Mouse (Mus musculus): Measurements from ENCODE around the gene Rem1. TPM values are rescaled to one million over a fixed set of nuclear protein-coding genes. Genes with fewer than 3 reads are reported as not detected.
"Not testable (repeated sequence)": the region's sequence is repeated elsewhere in the genome, so short reads cannot be mapped to it uniquely, and the experiment has no call there.

Gene Rem1
- polyA plus RNA-seq, 1 experiment from 2014 or later = 9.5 TPM

DNA sequence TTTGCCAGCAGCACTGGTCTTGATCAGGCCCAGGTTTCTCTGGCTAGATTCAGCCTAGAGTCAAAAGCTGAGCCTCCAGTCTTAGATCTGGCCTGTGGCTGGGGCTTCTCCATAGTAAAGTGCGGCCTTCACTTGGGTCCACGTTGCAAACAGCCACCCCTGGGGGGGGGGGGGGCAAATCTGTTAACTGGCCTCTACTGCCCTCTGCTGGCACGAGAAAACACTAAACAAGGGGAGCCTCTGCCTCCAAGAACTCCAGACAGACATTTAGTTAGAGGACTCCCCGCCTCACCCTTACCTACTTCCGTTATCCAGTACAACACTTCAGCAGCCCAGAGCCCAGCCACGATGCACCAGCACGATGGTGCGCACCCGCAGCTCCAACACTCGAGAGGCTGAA lies 30.6 kb downstream of the Rem1 start:
- H3K9me3 ChIP-seq (replicated peaks) = peaks cover 6% of the 10 kb centered on the region
- H3K27ac ChIP-seq (ENCODE audit: poor library complexity, severe bottlenecking) = no peak overlapping the region
- no peak for ATAC-seq (ENCODE audit: insufficient number of reproducible peaks, low FRiP score)
- no peak overlapping the region for H3K4me2 ChIP-seq
- no peaks in the 10 kb centered on the region for H3K36me3 ChIP-seq
- WGBS = 55% methylated on average over 10 of the region's 10 CpGs
- peaks cover 17% of the 10 kb centered on the region for H3K4me1 ChIP-seq (replicated peaks)
- H3K27me3 ChIP-seq (replicated peaks) = no peaks in the 10 kb centered on the region
- H3K9ac ChIP-seq = no peak overlapping the region
- H3K4me3 ChIP-seq = no peak overlapping the region

DNA sequence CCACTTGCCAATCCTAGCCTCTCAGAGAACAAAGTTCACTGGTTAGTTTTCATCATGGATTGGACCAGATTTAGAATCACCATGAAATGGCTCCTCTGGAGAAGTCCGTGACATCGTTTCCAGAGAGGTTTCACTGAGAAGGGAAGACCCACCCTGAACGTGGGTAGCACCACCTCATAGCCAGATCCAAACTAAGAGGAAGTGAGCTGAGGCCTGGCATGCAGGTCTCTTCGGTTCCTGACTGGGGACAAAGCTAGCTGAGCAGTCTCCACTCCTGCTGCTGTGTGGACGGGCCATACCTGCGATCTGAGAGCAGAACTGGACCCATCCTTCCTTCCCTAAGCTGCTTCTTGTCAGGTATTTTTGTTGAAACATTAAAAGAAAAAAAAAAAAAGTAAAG lies 34.4 kb downstream of the Rem1 start:
- Histone ChIP-seq H3K4me1 (replicated peaks) (no peaks in the 10 kb centered on the region), H3K9me3 (replicated peaks) (peaks cover 6% of the 10 kb centered on the region), H3K4me2 (no peak overlapping the region), H3K27me3 (replicated peaks) (no peaks in the 10 kb centered on the region), H3K27ac (ENCODE audit: poor library complexity, severe bottlenecking) (no peak overlapping the region), H3K4me3 (no peak overlapping the region), H3K9ac (no peak overlapping the region), H3K36me3 (no peaks in the 10 kb centered on the region)
- no peak for ATAC-seq (ENCODE audit: insufficient number of reproducible peaks, low FRiP score)
- 69% methylated on average over 6 of the region's 6 CpGs for WGBS

- not testable (repeated sequence) for H3K36me3 ChIP-seq; ATAC-seq (ENCODE audit: insufficient number of reproducible peaks, low FRiP score); H3K9ac ChIP-seq; H3K9me3 ChIP-seq (replicated peaks); H3K27ac ChIP-seq (ENCODE audit: poor library complexity, severe bottlenecking); H3K4me3 ChIP-seq; H3K27me3 ChIP-seq (replicated peaks); H3K4me2 ChIP-seq
- H3K4me1 ChIP-seq (replicated peaks) = peaks cover 12% of the 10 kb centered on the region
- WGBS = 76% methylated on average over 3 of the region's 3 CpGs
Observed at GRCm38 (mm10) chr2:152666191-152666590, 39.4 kb downstream of the Rem1 start.

- ATAC-seq (ENCODE audit: insufficient number of reproducible peaks, low FRiP score) = peak; percentile 80
- peak within 1 kb of the TSS; percentile 90 for H3K4me3 ChIP-seq
- no peaks in the 10 kb centered on the region for H3K27me3 ChIP-seq (replicated peaks)
- under 1% methylated on average over 35 of the region's 35 CpGs for WGBS
- peak within 1 kb of the TSS; percentile 80 for H3K4me2 ChIP-seq
- H3K4me1 ChIP-seq (replicated peaks) = peaks cover 32% of the 10 kb centered on the region
- peak within 1 kb of the TSS; percentile 87 for H3K27ac ChIP-seq (ENCODE audit: poor library complexity, severe bottlenecking)
- H3K36me3 ChIP-seq = peaks cover 10% of the 10 kb centered on the region; the same call in 1 of the 2 replicates
- no peaks in the 10 kb centered on the region for H3K9me3 ChIP-seq (replicated peaks)
- H3K9ac ChIP-seq = peak within 1 kb of the TSS; percentile 94
Observed at GRCm38 (mm10) chr2:152669256-152669638, 42.5 kb downstream of the Rem1 start, which contains the start of gene H13. Gene H13, plus strand, starts transcription at chr2:152669461.

DNA sequence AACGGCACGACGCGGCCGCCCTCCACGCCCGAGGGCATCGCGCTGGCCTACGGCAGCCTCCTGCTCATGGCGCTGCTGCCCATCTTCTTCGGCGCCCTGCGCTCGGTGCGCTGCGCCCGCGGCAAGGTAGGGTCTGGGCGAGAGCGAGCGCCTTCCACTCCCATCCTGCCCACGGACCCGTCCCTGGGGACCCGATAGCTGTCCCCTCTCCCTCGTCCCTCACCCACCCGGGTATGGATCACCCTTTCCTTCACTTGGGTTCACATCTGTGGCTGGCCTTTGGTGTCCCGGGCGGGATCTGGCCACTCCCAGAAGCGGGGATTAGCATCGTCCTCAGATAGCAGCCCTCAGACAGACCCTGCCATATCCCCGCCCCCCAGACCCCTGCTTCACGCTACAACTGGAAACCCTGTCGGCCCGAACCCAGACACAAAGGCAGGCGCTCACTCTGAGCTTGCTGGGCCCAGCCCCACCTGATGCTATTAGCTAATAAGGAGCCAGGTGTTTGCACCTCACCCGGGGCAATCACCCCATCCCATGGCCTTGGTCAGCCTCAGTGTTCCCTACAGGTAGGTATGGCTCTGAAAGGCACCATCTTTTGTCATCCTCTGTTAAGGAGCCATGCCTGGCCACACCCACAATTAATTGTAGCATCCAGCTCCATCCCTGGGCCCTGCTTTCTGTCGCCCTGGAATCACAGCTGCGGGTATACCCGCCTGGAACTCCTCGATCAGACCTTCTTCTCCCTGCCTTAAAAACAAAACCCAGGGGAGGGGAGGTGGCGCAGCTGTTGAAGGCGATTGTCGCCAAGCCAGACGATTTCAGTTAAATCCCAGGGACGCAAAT lies 43.1 kb downstream of the Rem1 start:
- no peaks in the 10 kb centered on the region for H3K9me3 ChIP-seq (replicated peaks)
- peak overlapping the region; percentile 80 for H3K4me2 ChIP-seq
- WGBS = under 1% methylated on average over 43 of the region's 46 CpGs
- H3K4me3 ChIP-seq = peak overlapping the region; percentile 90
- H3K4me1 ChIP-seq (replicated peaks) = peaks cover 33% of the 10 kb centered on the region
- H3K9ac ChIP-seq = peak overlapping the region; percentile 94
- H3K27me3 ChIP-seq (replicated peaks) = no peaks in the 10 kb centered on the region
- H3K36me3 ChIP-seq = peaks cover 10% of the 10 kb centered on the region; the same call in 1 of the 2 replicates
- peak; percentile 77 for ATAC-seq (ENCODE audit: insufficient number of reproducible peaks, low FRiP score)
- peak overlapping the region; percentile 87 for H3K27ac ChIP-seq (ENCODE audit: poor library complexity, severe bottlenecking)

DNA sequence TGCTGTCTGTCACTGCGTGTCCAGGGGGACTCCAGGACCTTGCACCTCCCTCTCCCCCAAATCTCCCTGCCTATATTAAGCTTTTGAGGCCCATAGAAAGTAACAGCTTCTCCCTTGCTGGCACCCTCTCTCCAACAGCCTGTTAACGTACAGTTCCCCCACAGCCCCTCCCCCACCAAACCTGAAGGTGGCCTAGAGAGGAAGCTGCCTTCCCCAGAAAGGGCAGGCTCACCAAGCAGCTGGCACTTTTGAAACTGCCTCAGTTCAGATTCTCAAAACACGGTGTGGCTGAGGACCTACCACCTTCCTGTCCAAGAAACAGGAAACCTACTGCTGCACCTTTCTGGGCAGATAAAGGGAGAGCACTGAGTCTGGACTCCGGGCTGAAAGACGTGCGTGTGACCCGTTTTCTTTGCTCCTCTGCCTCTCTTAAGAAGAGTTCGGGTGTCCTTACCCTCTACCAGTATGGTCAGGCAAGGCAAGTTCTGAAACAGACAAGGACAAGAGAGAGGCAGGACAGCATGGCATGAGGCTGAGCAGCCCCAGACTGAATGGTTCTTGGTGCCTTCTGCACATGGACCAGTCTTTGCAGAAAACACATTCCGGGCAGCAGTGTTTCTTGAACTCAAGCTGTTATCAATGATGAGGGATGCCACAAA lies 44.4 kb downstream of the Rem1 start:
- Histone ChIP-seq H3K4me1 (replicated peaks) (peaks cover 45% of the 10 kb centered on the region), H3K4me3 (peak overlapping the region; percentile 90), H3K9ac (peak overlapping the region; percentile 94), H3K4me2 (peak overlapping the region; percentile 80), H3K9me3 (replicated peaks) (no peaks in the 10 kb centered on the region), H3K27ac (ENCODE audit: poor library complexity, severe bottlenecking) (peak overlapping the region; percentile 87; the same call in 1 of the 2 replicates), H3K27me3 (replicated peaks) (no peaks in the 10 kb centered on the region), H3K36me3 (peaks cover 22% of the 10 kb centered on the region)
- 38% methylated on average over 9 of the region's 9 CpGs for WGBS
- ATAC-seq (ENCODE audit: insufficient number of reproducible peaks, low FRiP score) = no peak

DNA sequence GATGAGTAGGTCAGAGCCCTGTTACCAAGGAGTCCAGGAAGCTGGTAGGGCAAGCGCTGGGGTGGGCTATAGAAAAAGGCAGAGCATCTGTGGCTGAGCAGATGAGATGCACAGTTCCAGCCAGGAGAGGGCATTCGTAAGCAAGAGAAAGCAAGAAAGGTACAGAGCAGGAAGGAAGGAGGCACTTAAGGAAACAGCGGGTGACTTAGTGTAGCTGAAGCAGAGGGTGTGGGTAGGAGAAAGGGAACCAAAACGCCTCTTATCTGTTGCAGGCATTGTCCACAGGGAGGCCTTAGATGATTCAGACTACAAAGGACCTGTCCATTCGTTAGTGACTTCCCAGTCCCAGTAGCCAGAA lies 44.9 kb downstream of the Rem1 start:
- peak overlapping the region; percentile 94 for H3K9ac ChIP-seq
- ATAC-seq (ENCODE audit: insufficient number of reproducible peaks, low FRiP score) = peak; percentile 33

DNA sequence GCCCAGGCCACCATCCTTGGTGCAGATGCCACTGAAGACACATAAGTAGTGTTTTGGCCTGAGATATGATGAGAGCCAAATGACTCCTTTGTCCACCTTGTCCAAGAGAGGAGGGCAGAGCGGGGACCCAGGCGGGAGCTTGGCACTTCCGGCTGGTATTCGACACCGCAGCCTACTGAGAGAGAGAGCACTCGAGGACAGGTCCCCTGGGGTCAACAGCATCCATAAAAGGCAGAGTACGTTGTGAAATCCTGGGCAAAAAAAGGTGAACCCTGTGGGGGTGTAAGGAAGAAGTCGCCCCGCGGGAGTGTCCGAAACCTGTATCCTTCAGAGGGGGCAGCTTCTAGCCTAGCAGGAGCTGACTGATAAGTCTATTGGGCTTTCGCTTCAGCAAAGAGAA lies 45.4 kb downstream of the Rem1 start:
- WGBS = 90% methylated on average over 12 of the region's 12 CpGs
- Histone ChIP-seq H3K4me1 (replicated peaks) (peaks cover 45% of the 10 kb centered on the region), H3K4me3 (peak overlapping the region; percentile 90; the same call in 1 of the 2 replicates), H3K9me3 (replicated peaks) (no peaks in the 10 kb centered on the region), H3K4me2 (peak overlapping the region; percentile 80), H3K36me3 (peaks cover 33% of the 10 kb centered on the region), H3K27me3 (replicated peaks) (no peaks in the 10 kb centered on the region), H3K9ac (peak overlapping the region; percentile 1; the same call in 1 of the 2 replicates), H3K27ac (ENCODE audit: poor library complexity, severe bottlenecking) (no peak overlapping the region)
- no peak for ATAC-seq (ENCODE audit: insufficient number of reproducible peaks, low FRiP score)

More for the DNA sequence above, 44.9 kb downstream of the Rem1 start:
- no peaks in the 10 kb centered on the region for H3K27me3 ChIP-seq (replicated peaks)
- 0 out of 2 replicates have a peak overlapping the region, but pooled peaks have one; percentile 16 for H3K27ac ChIP-seq (ENCODE audit: poor library complexity, severe bottlenecking)
- H3K4me1 ChIP-seq (replicated peaks) = peaks cover 45% of the 10 kb centered on the region
- peaks cover 28% of the 10 kb centered on the region for H3K36me3 ChIP-seq
- WGBS = 26% methylated on average over 5 of the region's 5 CpGs
- H3K4me2 ChIP-seq = peak overlapping the region; percentile 80
- no peaks in the 10 kb centered on the region for H3K9me3 ChIP-seq (replicated peaks)
- peak overlapping the region; percentile 90 for H3K4me3 ChIP-seq

DNA sequence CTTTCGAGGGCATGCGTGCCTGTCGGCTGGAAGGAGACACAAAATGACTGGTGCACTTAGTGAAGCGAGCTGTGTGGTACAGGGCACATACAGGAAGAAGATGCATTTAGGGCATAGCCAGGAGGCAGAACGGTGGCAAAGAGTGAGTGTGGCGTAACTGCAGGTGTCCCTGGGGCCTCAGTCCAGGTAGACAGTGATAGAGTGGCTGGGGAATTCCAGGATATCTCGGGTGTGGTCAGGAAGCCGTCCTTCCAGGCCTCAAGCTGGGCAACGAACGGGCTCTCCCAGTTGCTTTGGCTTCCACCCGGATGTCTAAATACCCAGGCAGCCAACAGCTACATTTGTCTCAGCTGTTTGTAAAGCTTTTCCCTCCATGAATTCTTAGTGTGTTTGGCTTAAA lies 47.4 kb downstream of the Rem1 start:
- Histone ChIP-seq H3K27me3 (replicated peaks) (no peaks in the 10 kb centered on the region), H3K36me3 (peaks cover 50% of the 10 kb centered on the region), H3K9ac (no peak overlapping the region), H3K27ac (ENCODE audit: poor library complexity, severe bottlenecking) (no peak overlapping the region), H3K4me3 (no peak overlapping the region), H3K4me1 (replicated peaks) (peaks cover 45% of the 10 kb centered on the region), H3K9me3 (replicated peaks) (no peaks in the 10 kb centered on the region), H3K4me2 (no peak overlapping the region; the same call in 1 of the 2 replicates)
- WGBS = 73% methylated on average over 11 of the region's 11 CpGs
- no peak for ATAC-seq (ENCODE audit: insufficient number of reproducible peaks, low FRiP score)

DNA sequence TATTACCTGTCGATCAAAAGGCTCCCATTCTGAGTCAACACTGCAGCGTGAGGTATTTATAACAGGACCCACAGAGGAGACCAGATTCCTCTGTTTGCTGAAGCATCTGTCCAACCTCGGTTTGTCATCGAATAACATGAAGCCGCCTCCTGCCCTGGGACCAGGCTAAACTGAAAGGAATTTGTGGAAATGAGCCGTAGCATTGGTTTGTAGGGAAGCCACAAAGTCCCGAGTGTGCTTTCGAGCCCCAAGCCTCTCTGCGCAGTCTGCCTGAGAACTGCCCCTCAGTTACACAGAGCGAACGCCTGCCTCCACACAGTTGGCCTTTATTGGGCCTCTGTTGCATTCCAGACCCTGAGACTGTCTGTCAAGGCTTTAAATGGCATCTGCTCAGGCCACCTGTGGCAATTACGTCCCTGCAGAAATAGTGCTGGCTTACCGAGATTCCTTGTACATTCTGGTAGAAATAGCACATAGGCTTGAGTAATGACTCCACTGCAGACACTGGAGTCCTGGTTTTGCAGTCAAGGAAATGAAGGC lies 48.6 kb downstream of the Rem1 start:
- H3K27me3 ChIP-seq (replicated peaks) = no peaks in the 10 kb centered on the region
- H3K27ac ChIP-seq (ENCODE audit: poor library complexity, severe bottlenecking) = no peak overlapping the region; the same call in 1 of the 2 replicates
- no peak overlapping the region for H3K4me2 ChIP-seq
- peaks cover 52% of the 10 kb centered on the region for H3K4me1 ChIP-seq (replicated peaks)
- WGBS = 77% methylated on average over 13 of the region's 13 CpGs
- no peak overlapping the region for H3K4me3 ChIP-seq
- no peak overlapping the region for H3K9ac ChIP-seq
- peaks cover 62% of the 10 kb centered on the region for H3K36me3 ChIP-seq
- no peaks in the 10 kb centered on the region for H3K9me3 ChIP-seq (replicated peaks)
- ATAC-seq (ENCODE audit: insufficient number of reproducible peaks, low FRiP score) = no peak

GRCm38 (mm10) chr2:152678302-152678701 lies 51.6 kb downstream of the Rem1 start:
- Histone ChIP-seq H3K4me2 (no peak overlapping the region), H3K9me3 (replicated peaks) (no peaks in the 10 kb centered on the region), H3K9ac (no peak overlapping the region), H3K4me1 (replicated peaks) (peaks cover 32% of the 10 kb centered on the region), H3K27ac (ENCODE audit: poor library complexity, severe bottlenecking) (no peak overlapping the region), H3K4me3 (no peak overlapping the region), H3K36me3 (peaks cover 81% of the 10 kb centered on the region), H3K27me3 (replicated peaks) (no peaks in the 10 kb centered on the region)
- WGBS = 68% methylated on average over 3 of the region's 3 CpGs
- ATAC-seq (ENCODE audit: insufficient number of reproducible peaks, low FRiP score) = no peak

All from heart, embryonic 12.5 days (tissue).